Mouse (Mus musculus): ENCODE measurements at regions not wholly inside any gene's neighbourhood (a gene's known extent, or its start where the extent isn't known, plus 50 kb on each side); places are given as distances from the start of the nearest gene placed in this dataset.

- TF ChIP-seq POLR2A (IDR thresholded peaks at IDR 0.05; ENCODE audit: insufficient read depth, low read length), result no peak
- no peak for TF ChIP-seq CTCF (IDR thresholded peaks at IDR 0.05; ENCODE audit: low read depth, low read length)
- no peak for TF ChIP-seq EP300 (IDR thresholded peaks at IDR 0.05; ENCODE audit: insufficient read depth, low read depth, low read length)
Measured at GRCm38 (mm10) chr14:53750703-53751441, 503.0 kb downstream of the Dad1 start.
